Mouse (Mus musculus) neural tube, embryonic 12.5 days (tissue): Measurements from ENCODE around the gene Rpap1. TPM values are rescaled to one million over a fixed set of nuclear protein-coding genes. Genes with fewer than 3 reads are reported as not detected.

Source experiments
- ATAC-seq: fragments of 200-750 bp; cut with Nextera tagmentation; 2 replicates; pipeline ENCODE4 v1.8.0; 2017; ENCODE audit warnings: low read depth, mild to moderate bottlenecking, moderate TSS enrichment, moderate library complexity; ENCODE audit not compliant: low FRiP score
- H3K27ac ChIP-seq: fragments of 300-500 bp; sonication (generic); 2 replicates; pipeline ENCODE4 v1.5.1; 2016
- H3K27me3 ChIP-seq: fragments of 300-500 bp; sonication (generic); replicated peaks from 2 replicates; pipeline ENCODE4 v1.6.1; 2016; ENCODE audit warnings: mild to moderate bottlenecking
- H3K36me3 ChIP-seq: fragments of 300-500 bp; sonication (generic); 2 replicates; pipeline ENCODE4 v1.6.1; 2016; ENCODE audit warnings: mild to moderate bottlenecking
- H3K4me1 ChIP-seq: fragments of 300-500 bp; sonication (generic); 2 replicates; pipeline ENCODE4 v1.6.1; 2016
- H3K4me2 ChIP-seq: fragments of 300-500 bp; sonication (generic); replicated peaks from 2 replicates; pipeline ENCODE4 v1.6.1; 2016; ENCODE audit warnings: mild to moderate bottlenecking
- H3K4me3 ChIP-seq: fragments of 300-500 bp; sonication (generic); 2 replicates; pipeline ENCODE4 v1.5.1; 2016
- H3K9ac ChIP-seq: fragments of 300-500 bp; sonication (generic); 2 replicates; pipeline ENCODE4 v1.6.1; 2016; ENCODE audit warnings: mild to moderate bottlenecking
- H3K9me3 ChIP-seq: fragments of 300-500 bp; sonication (generic); 2 replicates; pipeline ENCODE4 v1.6.1; 2016; ENCODE audit warnings: mild to moderate bottlenecking
- WGBS: fragments of 180-500 bp; shearing (Covaris S2); methylation state at CpG from one replicate; pipeline ENCODE4 v1.1.7; 2016; 5-methylcytosine and 5-hydroxymethylcytosine counted together
- polyA plus RNA-seq: library from polyadenylated mRNA; unstranded; fragments of >200 nt; fragmentation: Nextera tagmentation; extraction: Ambion mirVana; gene quantifications from 2 replicates; pipeline ENCODE4 v1.2.1, GENCODE M21; 2016

The Rpap1 gene
- polyA plus RNA-seq, 1 experiment from 2014 or later = 28.8 TPM

DNA sequence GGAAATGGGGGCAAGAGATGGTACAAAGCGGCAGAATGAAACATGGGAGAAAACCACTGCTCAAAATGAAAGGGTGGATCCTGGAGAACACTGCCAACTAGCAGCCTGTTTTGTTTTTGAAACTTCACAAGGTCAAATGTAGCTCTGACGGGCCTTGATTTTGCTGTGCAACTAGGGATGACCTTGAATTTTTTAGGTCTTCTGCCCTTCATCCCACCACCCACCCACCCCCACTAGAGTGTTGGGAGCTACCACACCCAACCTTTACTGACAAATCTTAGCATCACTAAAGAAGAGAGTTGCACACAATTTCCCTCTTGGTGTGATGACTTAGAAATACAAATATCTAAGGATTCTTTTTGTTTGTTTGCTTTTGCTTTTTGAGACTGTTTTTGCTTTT, 2.7 kb upstream of the Rpap1 start:
- ATAC-seq = no peak
- 88% methylated on average over 2 of the region's 2 CpGs for WGBS

DNA sequence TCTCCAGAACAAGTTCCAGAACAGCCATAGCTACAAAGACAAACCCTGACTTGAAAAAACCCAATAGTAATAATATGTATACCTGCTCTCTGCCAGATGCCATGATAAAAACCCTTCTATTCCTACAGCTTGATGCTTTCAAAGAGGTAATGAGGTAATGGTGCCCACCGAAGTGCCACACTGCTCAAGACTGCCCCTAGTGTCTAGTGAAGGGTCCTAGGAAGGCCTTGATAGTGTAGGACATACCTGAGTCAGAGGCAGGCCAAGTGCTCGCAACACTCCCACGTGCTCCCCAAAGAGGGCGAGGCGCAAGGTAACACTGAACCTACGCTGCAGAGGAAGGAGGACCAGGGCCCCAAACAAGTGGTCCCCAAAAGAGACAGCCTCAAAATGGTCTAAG, 20.1 kb downstream of the Rpap1 start:
- no peak overlapping the region for H3K27ac ChIP-seq
- H3K9me3 ChIP-seq = no peaks in the 10 kb centered on the region
- no peak for ATAC-seq
- WGBS = 89% methylated on average over 6 of the region's 6 CpGs
- H3K27me3 ChIP-seq = no peaks in the 10 kb centered on the region
- H3K36me3 ChIP-seq = peaks cover 72% of the 10 kb centered on the region
- H3K4me3 ChIP-seq = no peak overlapping the region
- no peaks in the 10 kb centered on the region for H3K4me1 ChIP-seq
- H3K4me2 ChIP-seq = no peak overlapping the region
- no peak overlapping the region for H3K9ac ChIP-seq

More for the DNA sequence above, 2.7 kb upstream of the Rpap1 start:
- Histone ChIP-seq H3K4me3 (no peak overlapping the region), H3K9ac (no peak overlapping the region), H3K4me2 (no peak overlapping the region), H3K9me3 (no peaks in the 10 kb centered on the region), H3K27ac (no peak overlapping the region), H3K4me1 (peaks cover 8% of the 10 kb centered on the region), H3K36me3 (no peaks in the 10 kb centered on the region), H3K27me3 (0 out of 2 replicates have a peak, but pooled peaks cover 3% of the 10 kb centered on the region)

DNA sequence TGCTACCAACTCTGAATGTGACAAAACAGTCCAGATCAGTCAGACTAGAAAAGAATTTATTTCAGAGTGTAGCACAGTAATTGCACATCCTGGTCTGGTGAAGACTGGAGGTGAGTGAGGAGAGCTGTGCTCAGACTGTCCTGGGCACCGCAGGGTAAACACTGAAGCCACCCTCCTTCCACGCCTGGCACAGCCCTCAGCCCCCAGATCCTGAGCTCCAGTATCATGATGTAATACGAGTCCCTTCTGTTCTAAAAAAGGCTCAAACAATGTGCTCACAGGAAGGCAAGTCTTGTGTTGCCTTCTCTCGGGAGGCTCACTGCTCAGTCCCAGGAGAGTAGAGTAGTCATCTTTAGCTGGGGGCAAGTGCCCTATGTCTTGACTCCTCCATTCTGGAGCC, 23.4 kb downstream of the Rpap1 start:
- Histone ChIP-seq H3K9me3 (no peaks in the 10 kb centered on the region), H3K27ac (no peak overlapping the region), H3K4me1 (peaks cover 3% of the 10 kb centered on the region; the same call in 1 of the 2 replicates), H3K36me3 (peaks cover 39% of the 10 kb centered on the region), H3K27me3 (peaks cover 21% of the 10 kb centered on the region), H3K4me3 (no peak overlapping the region), H3K9ac (no peak overlapping the region), H3K4me2 (no peak overlapping the region)
- no peak for ATAC-seq
- WGBS = 82% methylated on average over 4 of the region's 4 CpGs

DNA sequence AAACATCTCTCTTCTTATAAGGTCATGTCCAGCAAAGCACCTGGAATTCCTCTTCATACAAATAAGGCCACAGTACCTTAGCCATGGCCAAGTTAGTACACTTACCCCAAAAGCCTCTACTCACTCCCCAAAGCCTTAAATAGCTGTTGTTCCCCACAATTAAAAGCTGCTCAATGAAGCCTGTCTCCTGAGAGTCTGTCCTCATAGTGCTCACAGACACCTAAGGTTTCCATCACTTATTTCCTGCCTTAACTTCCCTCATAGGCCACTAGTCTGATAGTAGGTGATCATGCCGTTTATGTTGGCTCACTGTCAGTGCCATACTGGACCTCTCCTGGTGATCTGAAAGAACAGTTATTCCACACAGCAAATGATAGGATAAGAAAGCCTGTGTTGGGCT, 25.1 kb downstream of the Rpap1 start:
- ATAC-seq = no peak
- H3K27me3 ChIP-seq = peaks cover 38% of the 10 kb centered on the region

DNA sequence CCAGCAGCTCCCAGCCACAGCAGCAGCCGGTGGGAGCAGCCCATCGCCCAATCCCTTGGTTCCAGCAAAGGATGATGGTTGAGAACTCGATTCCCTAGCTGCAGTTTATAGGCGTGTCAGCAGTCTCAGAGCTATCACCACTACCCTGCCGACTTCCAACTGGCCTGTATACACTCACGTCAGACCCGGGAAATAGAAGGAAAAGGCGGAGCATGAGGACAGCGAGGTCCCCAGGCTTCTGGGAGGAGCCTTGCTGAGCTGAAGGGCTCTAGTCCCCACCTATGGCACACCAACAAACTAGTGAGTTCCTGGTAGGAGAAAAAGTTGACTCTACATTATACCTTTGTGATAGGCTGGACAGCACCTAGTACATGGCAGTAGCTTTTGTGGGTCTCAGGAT, 27.1 kb downstream of the Rpap1 start, which contains the start of gene Ltk:
Gene Ltk (minus strand): TSS at position 181 of the 400 bp plus-strand sequence.
- Histone ChIP-seq H3K36me3 (peaks cover 18% of the 10 kb centered on the region), H3K9ac (no peak within 1 kb of the TSS), H3K9me3 (no peaks in the 10 kb centered on the region), H3K4me2 (peak within 1 kb of the TSS; percentile 100; the same call in 1 of the 2 replicates), H3K4me3 (no peak within 1 kb of the TSS), H3K27ac (no peak within 1 kb of the TSS), H3K27me3 (peaks cover 47% of the 10 kb centered on the region), H3K4me1 (peaks cover 20% of the 10 kb centered on the region)
- WGBS = 14% methylated on average over 9 of the region's 9 CpGs
- ATAC-seq = no peak

More for the DNA sequence above, 25.1 kb downstream of the Rpap1 start:
- Histone ChIP-seq H3K4me3 (no peak overlapping the region), H3K4me1 (peaks cover 20% of the 10 kb centered on the region), H3K9me3 (no peaks in the 10 kb centered on the region), H3K36me3 (peaks cover 28% of the 10 kb centered on the region), H3K4me2 (no peak overlapping the region), H3K9ac (no peak overlapping the region), H3K27ac (no peak overlapping the region)
- WGBS = 79% methylated on average over 1 of the region's 1 CpGs

DNA sequence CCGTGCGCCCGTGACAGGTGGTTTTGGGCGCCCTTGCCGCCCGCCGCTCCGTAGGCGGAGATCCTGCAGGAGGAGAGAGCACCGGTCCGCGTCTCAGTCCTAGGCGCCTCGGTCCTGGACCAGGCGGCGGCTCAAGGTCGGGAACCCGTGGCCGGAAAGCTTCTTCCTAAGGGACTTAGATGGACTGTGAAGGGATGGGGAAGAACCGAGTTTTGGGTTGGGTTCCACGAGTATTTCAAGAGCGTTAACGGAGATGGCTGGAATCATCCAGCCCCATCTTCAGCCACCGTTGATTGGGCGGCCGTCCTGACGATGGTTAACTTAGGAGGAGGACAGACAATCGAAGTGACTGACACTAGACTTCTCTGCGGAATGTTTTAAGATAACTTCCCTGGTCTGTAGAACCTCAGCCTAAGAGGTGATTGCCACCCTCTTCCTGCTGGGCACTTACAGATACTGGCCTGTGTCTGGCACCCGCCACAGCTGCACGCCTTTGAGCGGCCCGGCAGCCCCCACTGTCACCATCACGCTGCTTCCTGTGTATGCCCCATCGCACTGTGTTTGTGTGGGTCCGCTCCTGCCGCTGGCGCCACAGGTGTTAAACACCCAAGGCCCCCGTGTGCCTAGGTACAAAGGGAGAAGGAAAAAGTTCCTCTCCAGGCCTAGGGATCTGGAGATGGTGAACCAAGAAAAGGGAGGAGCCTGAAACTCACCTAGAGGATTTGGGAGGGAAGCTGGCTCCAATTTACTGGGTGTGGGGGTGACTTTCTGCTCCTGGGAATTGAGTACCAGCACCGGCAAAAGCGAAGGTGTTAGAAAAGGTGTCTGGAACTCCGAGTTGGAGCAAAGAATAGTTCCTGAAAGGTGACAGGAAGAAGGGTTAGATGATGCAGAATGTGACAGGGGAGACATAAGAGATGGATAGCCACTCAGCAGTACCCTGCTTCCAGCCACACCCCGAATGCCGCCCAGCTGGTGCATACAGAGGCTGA, 28.2 kb downstream of the Rpap1 start:
- peak overlapping the region; percentile 58 for H3K4me3 ChIP-seq
- no peaks in the 10 kb centered on the region for H3K9me3 ChIP-seq
- H3K27me3 ChIP-seq = peaks cover 47% of the 10 kb centered on the region
- no peak overlapping the region for H3K27ac ChIP-seq
- no peak overlapping the region for H3K9ac ChIP-seq
- peaks cover 7% of the 10 kb centered on the region for H3K36me3 ChIP-seq
- H3K4me2 ChIP-seq = peak overlapping the region; percentile 100
- 0 out of 2 replicates have a peak, but pooled peaks have one; percentile 18 for ATAC-seq
- 4% methylated on average over 44 of the region's 44 CpGs for WGBS
- peaks cover 20% of the 10 kb centered on the region for H3K4me1 ChIP-seq

DNA sequence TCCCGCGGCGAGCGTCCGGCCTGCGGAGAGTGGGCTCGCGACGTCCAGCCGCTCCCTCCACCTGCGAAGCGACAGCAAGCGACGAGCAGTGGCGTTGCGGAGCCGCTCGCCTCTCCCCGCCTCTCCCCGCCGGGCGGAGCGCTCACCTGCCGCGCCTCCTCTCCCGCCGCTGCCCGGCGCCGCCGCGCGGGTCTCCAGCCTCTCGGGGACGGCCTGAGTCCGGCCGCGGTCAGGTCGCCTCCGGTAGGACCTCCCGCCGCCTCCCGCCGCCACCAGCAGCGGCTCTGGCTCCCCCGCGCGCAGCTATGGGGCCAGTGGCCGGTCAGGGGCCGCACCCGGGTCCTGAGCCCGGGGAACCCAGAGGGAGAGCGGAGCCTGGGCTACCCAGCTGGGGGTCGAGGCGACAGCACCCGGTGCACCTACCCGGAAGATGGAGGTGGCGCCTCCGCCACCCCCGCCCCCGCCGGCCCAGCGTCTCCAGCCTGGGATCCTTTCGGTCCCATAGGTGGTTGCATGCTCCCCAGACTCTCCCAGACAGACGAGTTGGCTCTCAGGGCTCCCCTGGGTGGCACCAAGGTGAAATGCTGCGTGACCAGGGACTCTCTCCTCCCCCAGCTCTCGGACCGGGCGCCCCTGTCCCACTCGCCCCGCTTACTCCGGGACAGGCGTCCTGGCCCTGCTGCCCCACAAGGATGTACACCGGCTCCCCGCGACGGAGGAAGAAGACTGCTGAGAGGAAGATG, 29.1 kb downstream of the Rpap1 start:
- under 1% methylated on average over 77 of the region's 77 CpGs for WGBS
- Histone ChIP-seq H3K27me3 (peaks cover 54% of the 10 kb centered on the region), H3K4me1 (peaks cover 20% of the 10 kb centered on the region), H3K9ac (peak overlapping the region; percentile 64), H3K27ac (no peak overlapping the region), H3K9me3 (no peaks in the 10 kb centered on the region), H3K36me3 (no peaks in the 10 kb centered on the region; the same call in 1 of the 2 replicates), H3K4me3 (peak overlapping the region; percentile 58), H3K4me2 (peak overlapping the region; percentile 100)
- peak; percentile 48 for ATAC-seq

DNA sequence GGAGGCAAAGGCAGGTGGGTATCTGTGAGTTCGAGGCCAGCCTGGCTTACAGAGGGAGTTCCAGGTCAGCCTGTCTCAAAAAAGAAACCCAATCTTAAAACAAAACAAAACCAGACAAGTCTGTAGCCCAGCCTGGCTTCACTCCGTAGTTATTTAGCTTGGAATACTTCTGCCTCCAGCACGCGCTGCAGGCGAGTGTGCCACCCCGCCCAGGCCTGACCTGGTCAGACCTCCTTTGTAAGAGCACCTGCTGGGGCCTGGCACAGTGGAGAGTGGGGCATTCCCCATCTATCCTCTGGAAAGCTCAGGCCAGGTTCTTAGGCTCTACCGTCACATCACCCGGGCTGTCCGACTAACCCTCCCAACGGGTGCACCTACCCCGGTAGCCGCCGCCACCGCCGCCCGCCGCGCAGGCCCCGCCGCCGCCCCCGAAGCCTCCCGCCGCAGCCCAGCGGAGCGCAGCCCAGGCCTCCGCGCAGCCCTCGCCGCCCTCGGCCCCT, 29.7 kb downstream of the Rpap1 start:
- no peaks in the 10 kb centered on the region for H3K9me3 ChIP-seq
- peak overlapping the region; percentile 100 for H3K4me2 ChIP-seq
- peaks cover 20% of the 10 kb centered on the region for H3K4me1 ChIP-seq
- peaks cover 55% of the 10 kb centered on the region for H3K27me3 ChIP-seq
- H3K36me3 ChIP-seq = no peaks in the 10 kb centered on the region
- peak overlapping the region; percentile 58 for H3K4me3 ChIP-seq
- peak; percentile 58 for ATAC-seq
- peak overlapping the region; percentile 64 for H3K9ac ChIP-seq
- 2% methylated on average over 31 of the region's 31 CpGs for WGBS
- H3K27ac ChIP-seq = no peak overlapping the region

DNA sequence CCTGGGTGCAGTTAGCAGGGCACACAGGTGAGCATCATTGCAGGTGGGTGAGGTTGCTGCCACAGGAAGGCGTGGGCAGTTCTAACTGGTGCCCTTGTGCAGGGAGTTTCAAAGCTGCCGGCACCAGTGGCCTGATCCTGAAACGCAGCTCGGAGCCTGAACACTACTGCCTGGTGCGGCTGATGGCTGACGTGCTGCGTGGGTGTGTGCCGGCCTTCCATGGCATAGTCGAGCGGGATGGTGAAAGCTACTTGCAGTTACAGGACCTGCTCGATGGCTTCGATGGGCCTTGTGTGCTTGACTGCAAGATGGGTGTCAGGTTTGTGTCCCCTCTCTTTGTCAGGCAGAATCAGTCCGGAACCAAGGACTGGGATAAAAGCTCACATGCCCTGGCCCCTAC, 38.1 kb downstream of the Rpap1 start:
- H3K4me1 ChIP-seq = peaks cover 4% of the 10 kb centered on the region
- no peak overlapping the region for H3K4me2 ChIP-seq
- no peak overlapping the region for H3K4me3 ChIP-seq
- no peak for ATAC-seq
- H3K27ac ChIP-seq = no peak overlapping the region
- no peaks in the 10 kb centered on the region for H3K36me3 ChIP-seq
- 76% methylated on average over 13 of the region's 13 CpGs for WGBS
- no peaks in the 10 kb centered on the region for H3K9me3 ChIP-seq
- H3K27me3 ChIP-seq = peaks cover 54% of the 10 kb centered on the region
- no peak overlapping the region for H3K9ac ChIP-seq

DNA sequence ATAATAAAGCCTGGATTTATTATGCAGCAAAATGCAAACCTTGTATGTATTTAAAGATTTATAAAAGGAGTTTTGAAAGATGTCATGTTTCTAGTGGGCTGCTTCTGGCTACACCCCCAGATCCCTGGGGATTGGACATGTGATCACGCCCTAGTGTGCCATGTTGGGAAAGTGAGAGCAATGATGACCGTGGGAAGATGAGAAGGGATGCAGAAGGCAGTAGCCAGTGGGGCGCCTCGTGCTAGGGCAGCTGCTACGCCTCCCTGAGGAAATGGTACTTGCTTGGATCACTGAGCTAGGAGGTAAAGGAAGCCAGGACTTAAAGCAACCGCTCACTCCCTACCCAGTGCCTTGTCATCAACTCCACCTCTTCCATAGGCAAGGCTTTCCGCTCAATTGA, 39.8 kb downstream of the Rpap1 start:
- Histone ChIP-seq H3K9me3 (no peaks in the 10 kb centered on the region), H3K4me1 (peaks cover 19% of the 10 kb centered on the region), H3K27me3 (peaks cover 63% of the 10 kb centered on the region), H3K4me3 (no peak overlapping the region), H3K27ac (no peak overlapping the region), H3K9ac (no peak overlapping the region), H3K4me2 (no peak overlapping the region), H3K36me3 (no peaks in the 10 kb centered on the region)
- WGBS = 81% methylated on average over 7 of the region's 7 CpGs
- ATAC-seq = no peak

DNA sequence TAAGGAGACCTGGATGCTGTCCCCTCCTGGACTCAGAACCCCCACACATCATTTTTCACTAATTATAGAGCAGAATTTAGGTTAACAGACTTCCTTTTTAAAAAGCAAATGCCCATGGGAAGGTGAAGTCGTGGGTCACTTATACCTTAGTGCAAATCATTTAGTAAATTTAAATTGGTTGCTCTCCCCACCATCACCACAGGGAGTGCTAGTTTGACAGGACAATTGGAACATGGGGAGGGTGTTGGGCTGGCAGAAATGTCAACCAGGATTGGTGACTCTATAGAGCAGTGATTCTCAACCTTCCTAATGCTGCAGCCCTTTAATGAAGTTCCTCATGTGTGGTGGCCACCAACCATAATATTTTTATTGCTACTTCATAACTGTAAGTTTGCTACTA, 42.1 kb downstream of the Rpap1 start:
- no peak for ATAC-seq
- 3% methylated on average over 1 of the region's 1 CpGs for WGBS
- H3K27me3 ChIP-seq = peaks cover 74% of the 10 kb centered on the region

More for the DNA sequence above, 42.1 kb downstream of the Rpap1 start:
- peaks cover 33% of the 10 kb centered on the region for H3K4me1 ChIP-seq
- no peaks in the 10 kb centered on the region for H3K9me3 ChIP-seq
- H3K27ac ChIP-seq = no peak overlapping the region
- H3K36me3 ChIP-seq = no peaks in the 10 kb centered on the region
- no peak overlapping the region for H3K9ac ChIP-seq
- no peak overlapping the region for H3K4me3 ChIP-seq
- no peak overlapping the region for H3K4me2 ChIP-seq
